Mouse (Mus musculus) liver, adult 2 months (tissue): ENCODE data around the gene Micu1. TPM values are rescaled to one million over a fixed set of nuclear protein-coding genes. Genes with fewer than 3 reads are reported as not detected.
A peak's percentile ranks its signal among the peaks of the same experiment; 100 is the strongest.

Source experiments
- DNase-seq: peaks from one replicate; pipeline ENCODE4 v3.0.0-alpha.2; 2011; ENCODE audit warnings: low read depth, low spot score; ENCODE audit errors: extremely low read depth
- H3K27ac ChIP-seq: fragments of 200-500 bp; replicated peaks from 2 replicates; pipeline ENCODE4 v1.5.1; 2012; ENCODE audit warnings: low read depth, mild to moderate bottlenecking, control low read depth, inconsistent platforms, low read length; ENCODE audit not compliant: insufficient read depth
- H3K27me3 ChIP-seq: fragments of 200-500 bp; 2 replicates; pipeline ENCODE4 v1.6.1; 2012; ENCODE audit warnings: mild to moderate bottlenecking, moderate library complexity, low read length, inconsistent platforms; ENCODE audit not compliant: control insufficient read depth, insufficient read depth
- H3K36me3 ChIP-seq: fragments of 200-500 bp; 2 replicates; pipeline ENCODE4 v1.6.1; 2012; ENCODE audit warnings: low read length, inconsistent platforms; ENCODE audit not compliant: control insufficient read depth, insufficient read depth
- H3K4me1 ChIP-seq: fragments of 200-500 bp; 2 replicates; pipeline ENCODE4 v1.6.1; 2011; ENCODE audit warnings: low read length; ENCODE audit not compliant: control insufficient read depth, insufficient read depth
- H3K4me3 ChIP-seq: fragments of 200-500 bp; 2 replicates; pipeline ENCODE4 v1.5.1; 2011; ENCODE audit warnings: low read depth, mild to moderate bottlenecking, control low read depth, low read length, moderate library complexity; ENCODE audit not compliant: insufficient read depth
- H3K79me2 ChIP-seq: fragments of 200-500 bp; 2 replicates; pipeline ENCODE4 v1.6.1; 2012; ENCODE audit warnings: inconsistent platforms, mild to moderate bottlenecking, low read length, moderate library complexity; ENCODE audit not compliant: control insufficient read depth, insufficient read depth
- H3K9ac ChIP-seq: fragments of 200-500 bp; 2 replicates; pipeline ENCODE4 v1.6.1; 2012; ENCODE audit warnings: low read depth, mild to moderate bottlenecking, control low read depth, inconsistent platforms, low read length
- CTCF ChIP-seq: fragments of 200-500 bp; IDR thresholded peaks from 2 replicates; pipeline ENCODE4 v1.5.1; 2011; ENCODE audit warnings: low read depth, low read length, control low read depth
- POLR2A ChIP-seq: fragments of 200-500 bp; IDR thresholded peaks from 2 replicates; pipeline ENCODE4 v1.6.1; 2011; ENCODE audit warnings: low read length, control low read depth; ENCODE audit not compliant: insufficient read depth; ENCODE audit errors: extremely low read depth
- WGBS: fragments of 180-500 bp; shearing (Covaris S2); methylation state at CpG from one replicate; pipeline ENCODE4 v1.1.7; 2018; 5-methylcytosine and 5-hydroxymethylcytosine counted together
- polyA plus RNA-seq: library from polyadenylated mRNA; depleted of rRNA; stranded (reverse); fragments of >200 nt; gene quantifications from 2 replicates; pipeline ENCODE4 v1.2.3, GENCODE M21; 2012
- total RNA-seq: library from RNA; depleted of rRNA; stranded (reverse); fragments of >200 nt; gene quantifications from 2 replicates; pipeline ENCODE4 v1.2.3, GENCODE M21; 2014

The Micu1 gene
- total and polyA plus RNA-seq, 2 experiments, result 24.1 to 24.4 TPM

DNA sequence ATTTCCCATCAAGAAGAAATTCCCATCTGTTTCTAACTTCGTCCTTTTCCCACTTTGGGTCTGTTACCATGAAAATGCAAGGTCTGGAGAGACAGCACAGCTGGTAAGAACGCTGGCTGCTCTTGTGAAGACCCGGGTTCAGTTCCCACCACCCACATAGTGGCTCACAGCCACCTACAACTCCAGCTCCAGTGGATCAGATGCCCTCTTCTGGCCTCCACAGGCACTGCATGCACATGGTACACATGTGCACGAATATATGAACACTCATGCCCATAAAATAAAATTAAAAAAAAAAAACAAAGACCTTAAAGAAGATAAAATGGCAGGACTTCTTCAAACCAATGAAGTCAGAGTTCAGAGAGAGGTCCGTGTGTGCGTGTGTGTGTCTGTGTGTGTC is 127.6 kb downstream of the Micu1 start:
- 0 out of 2 replicates have a peak, but pooled peaks cover 1% of the 10 kb centered on the region for H3K4me1 ChIP-seq
- no peak overlapping the region for H3K4me3 ChIP-seq
- no peaks in the 10 kb centered on the region for H3K79me2 ChIP-seq
- no peaks in the 10 kb centered on the region for H3K27me3 ChIP-seq
- 95% methylated on average over 6 of the region's 6 CpGs for WGBS
- no peak for DNase-seq
- H3K36me3 ChIP-seq, result peaks cover 13% of the 10 kb centered on the region; the same call in 1 of the 2 replicates
- TF ChIP-seq POLR2A (no peak), CTCF (peak; percentile 17; the same call in 1 of the 2 replicates)
- H3K9ac ChIP-seq, result no peak overlapping the region
- no peak overlapping the region for H3K27ac ChIP-seq

DNA sequence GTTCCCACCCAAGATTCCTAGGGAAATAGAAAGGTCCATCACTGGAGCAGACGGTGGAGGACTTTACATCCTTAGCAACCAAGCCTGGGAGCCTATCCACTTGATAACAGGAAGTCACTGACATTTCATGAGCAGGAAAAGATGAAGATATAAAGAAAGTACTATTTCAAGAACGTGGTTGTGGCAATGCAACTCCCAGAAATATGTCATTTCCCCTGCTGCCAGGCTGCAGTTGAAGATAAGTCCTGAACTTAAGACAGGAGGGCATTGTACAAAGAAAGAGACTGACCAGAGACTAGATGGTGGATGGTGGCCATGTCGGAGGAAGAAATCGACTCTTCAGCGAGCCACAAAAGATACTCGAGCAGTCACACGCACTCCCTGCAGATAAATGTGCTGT is 129.7 kb downstream of the Micu1 start:
- Histone ChIP-seq H3K27ac (no peak overlapping the region), H3K4me1 (0 out of 2 replicates have a peak, but pooled peaks cover 1% of the 10 kb centered on the region), H3K4me3 (no peak overlapping the region), H3K27me3 (no peaks in the 10 kb centered on the region), H3K36me3 (peaks cover 13% of the 10 kb centered on the region; the same call in 1 of the 2 replicates), H3K79me2 (no peaks in the 10 kb centered on the region), H3K9ac (no peak overlapping the region)
- no peak for DNase-seq
- TF ChIP-seq CTCF (no peak), POLR2A (no peak)
- 68% methylated on average over 7 of the region's 7 CpGs for WGBS

DNA sequence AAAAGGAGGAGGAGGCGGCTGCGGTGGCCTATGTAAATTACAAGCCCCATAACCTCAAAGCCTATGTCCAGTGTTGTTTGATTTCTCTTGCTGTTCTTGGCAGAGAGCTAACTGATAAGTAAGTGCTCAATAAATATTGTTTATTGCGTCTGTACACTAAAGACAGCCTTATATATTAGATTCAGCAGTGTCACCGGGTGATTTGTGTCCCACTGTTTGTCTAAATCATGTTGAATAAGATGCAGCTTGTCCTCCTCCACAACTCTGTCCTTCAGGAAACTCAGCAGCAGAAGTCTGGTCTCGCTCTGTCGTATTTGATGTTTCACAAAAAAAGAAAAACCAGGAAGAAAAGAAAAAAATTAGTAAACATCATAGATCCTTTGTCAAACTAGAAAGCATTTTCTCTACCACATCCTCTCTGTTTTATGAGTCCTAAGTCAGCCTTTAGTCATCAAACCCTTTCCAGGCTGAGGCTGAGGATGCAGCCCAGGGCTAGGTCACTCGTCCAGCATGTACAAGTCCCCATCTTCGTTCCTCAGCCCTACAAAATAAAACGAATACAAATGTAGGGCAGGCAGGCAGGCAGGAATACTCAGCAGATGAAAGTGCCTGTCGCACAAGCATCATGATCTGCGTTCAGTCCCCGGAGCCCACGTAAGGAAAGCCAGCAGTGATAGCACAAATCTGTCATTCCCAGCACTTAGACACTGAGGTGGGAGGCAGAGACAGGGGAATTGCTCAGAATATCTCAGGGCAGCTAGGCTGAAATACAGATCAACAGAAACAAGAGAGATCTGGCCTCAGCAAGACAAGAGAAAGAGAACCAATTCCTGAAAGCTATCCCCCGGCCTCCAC is 133.3 kb downstream of the Micu1 start:
- TF ChIP-seq POLR2A (no peak), CTCF (no peak)
- 91% methylated on average over 14 of the region's 14 CpGs for WGBS

DNA sequence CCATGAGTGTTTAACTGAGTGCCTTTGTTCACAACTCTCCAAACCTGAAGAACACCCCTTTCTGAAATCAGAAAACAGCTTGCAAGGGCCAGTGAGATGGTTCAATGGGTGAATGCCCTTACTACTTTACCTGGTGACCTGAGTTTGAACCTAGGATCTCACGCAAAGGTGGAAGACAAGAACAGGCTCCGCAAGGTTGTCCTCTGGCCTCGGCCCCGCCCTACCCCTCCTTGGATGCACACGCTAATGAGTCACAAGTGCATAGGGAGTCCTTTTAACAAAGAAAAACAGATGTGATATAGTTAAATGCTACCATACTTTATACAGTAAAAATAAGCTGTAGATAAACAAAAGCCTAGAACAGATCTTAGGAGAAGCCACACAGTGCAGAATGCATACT is 135.2 kb downstream of the Micu1 start:
- H3K9ac ChIP-seq, result no peak overlapping the region
- WGBS, result 98% methylated on average over 5 of the region's 5 CpGs
- no peaks in the 10 kb centered on the region for H3K27me3 ChIP-seq
- no peaks in the 10 kb centered on the region for H3K4me1 ChIP-seq
- DNase-seq, result no peak
- 0 out of 2 replicates have a peak, but pooled peaks cover 2% of the 10 kb centered on the region for H3K36me3 ChIP-seq
- no peaks in the 10 kb centered on the region for H3K79me2 ChIP-seq
- H3K4me3 ChIP-seq, result no peak overlapping the region
- TF ChIP-seq POLR2A, result no peak
- TF ChIP-seq CTCF, result no peak
- no peak overlapping the region for H3K27ac ChIP-seq

More for the DNA sequence above, 133.3 kb downstream of the Micu1 start:
- DNase-seq, result no peak
- no peak overlapping the region for H3K9ac ChIP-seq
- 0 out of 2 replicates have a peak, but pooled peaks cover 2% of the 10 kb centered on the region for H3K36me3 ChIP-seq
- H3K79me2 ChIP-seq, result no peaks in the 10 kb centered on the region
- H3K4me1 ChIP-seq, result 0 out of 2 replicates have a peak, but pooled peaks cover 1% of the 10 kb centered on the region
- no peak overlapping the region for H3K27ac ChIP-seq
- H3K27me3 ChIP-seq, result no peaks in the 10 kb centered on the region
- H3K4me3 ChIP-seq, result no peak overlapping the region

DNA sequence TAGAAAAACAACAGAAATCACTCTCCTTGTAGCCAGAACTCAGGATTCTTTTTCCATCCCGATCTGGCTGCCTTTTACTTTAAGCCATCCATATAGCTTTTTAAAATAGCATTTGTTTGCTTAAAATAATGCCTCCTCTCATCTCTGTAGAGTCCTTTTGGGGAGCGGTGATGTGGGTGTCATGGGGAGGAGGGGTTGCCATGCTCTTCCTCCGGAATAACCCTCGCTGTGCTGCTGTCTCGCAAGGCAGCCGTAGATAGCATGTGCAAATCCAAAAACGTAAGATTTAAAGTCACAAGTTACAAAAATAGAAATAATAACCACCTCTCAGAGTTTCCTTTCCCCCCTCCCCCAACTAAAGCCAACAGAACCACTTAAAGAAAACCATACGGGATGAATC is 139.2 kb downstream of the Micu1 start:
- Histone ChIP-seq H3K27ac (no peak overlapping the region), H3K4me3 (no peak overlapping the region), H3K4me1 (no peaks in the 10 kb centered on the region), H3K27me3 (no peaks in the 10 kb centered on the region), H3K79me2 (no peaks in the 10 kb centered on the region), H3K9ac (no peak overlapping the region), H3K36me3 (0 out of 2 replicates have a peak, but pooled peaks cover 2% of the 10 kb centered on the region)
- TF ChIP-seq CTCF (no peak), POLR2A (no peak)
- DNase-seq, result no peak
- WGBS, result 96% methylated on average over 8 of the region's 8 CpGs

DNA sequence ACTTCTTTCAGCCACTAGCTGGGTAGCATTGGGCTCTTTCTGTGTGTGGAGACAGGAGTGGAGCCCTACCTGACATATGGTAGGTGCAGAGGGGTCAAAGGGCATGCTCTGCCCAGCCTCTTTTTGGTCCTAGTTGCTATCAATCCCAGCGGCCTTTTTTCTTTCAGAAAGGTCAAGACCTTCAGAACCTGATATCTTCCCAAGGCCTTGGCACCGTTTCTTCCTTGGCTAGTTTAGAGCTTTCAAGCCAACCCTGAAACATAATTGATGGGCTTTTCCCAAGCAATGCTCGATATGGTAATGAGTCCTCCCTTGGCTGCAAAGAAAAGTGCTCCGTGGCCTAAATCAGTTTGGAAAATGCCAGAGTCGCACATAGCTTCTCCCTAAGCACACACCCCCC is 140.8 kb downstream of the Micu1 start:
- no peak for TF ChIP-seq POLR2A
- Histone ChIP-seq H3K27me3 (no peaks in the 10 kb centered on the region), H3K36me3 (0 out of 2 replicates have a peak, but pooled peaks cover 2% of the 10 kb centered on the region), H3K27ac (no peak overlapping the region), H3K9ac (no peak overlapping the region), H3K4me3 (no peak overlapping the region), H3K79me2 (no peaks in the 10 kb centered on the region), H3K4me1 (no peaks in the 10 kb centered on the region)
- WGBS, result 57% methylated on average over 5 of the region's 5 CpGs
- no peak for DNase-seq
